Comparison of ENCODE assay signal across 8 mouse cellular contexts in the genomic region with DNA sequence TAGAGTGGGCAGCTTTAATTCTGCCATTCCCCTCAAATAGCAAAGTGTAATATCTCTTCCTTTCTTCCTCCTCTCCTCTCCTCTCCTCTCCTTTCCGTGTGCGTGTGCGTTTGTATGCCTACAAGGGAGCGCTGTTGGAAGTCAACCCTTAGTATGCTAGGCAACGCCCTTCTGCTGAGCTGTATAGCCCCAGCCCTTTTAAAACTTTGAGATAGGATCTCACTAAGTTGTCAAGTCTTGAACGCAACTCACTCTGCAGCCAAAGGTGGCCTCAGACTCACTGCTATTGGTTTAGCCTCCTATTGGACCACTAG. TPM values are rescaled to one million over a fixed set of nuclear protein-coding genes. Genes with fewer than 3 reads are reported as not detected.
DNase-seq lines count a peak whose midpoint lies in the region; ATAC-seq lines count a peak whose summit lies in the region.

No protein-coding gene starts in this region.

- no peak overlapping the region for H3K27ac ChIP-seq in heart, embryonic 13.5 days (replicated peaks)
- H3K27ac ChIP-seq in heart, embryonic 16.5 days (ENCODE audit: low read length), result no peak overlapping the region

- peaks cover 26% of the 10 kb centered on the region for H3K36me3 ChIP-seq in heart, embryonic 13.5 days
- H3K36me3 ChIP-seq in heart, embryonic 16.5 days (ENCODE audit: control insufficient read depth, insufficient read depth), result peaks cover 8% of the 10 kb centered on the region; the same call in 1 of the 2 replicates

- H3K4me3 ChIP-seq in heart, embryonic 13.5 days, result peak overlapping the region; percentile 98
- H3K4me3 ChIP-seq in heart, embryonic 16.5 days (ENCODE audit: low read length), result peak overlapping the region; percentile 92

- ATAC-seq in heart, embryonic 13.5 days (ENCODE audit: extremely low read depth, insufficient number of reproducible peaks, low FRiP score, low TSS enrichment), result no peak
- ATAC-seq in heart, embryonic 16.5 days (replicated peaks; ENCODE audit: extremely low read depth, insufficient read depth, low FRiP score), result no peak
- peak; percentile 35 for ATAC-seq in megakaryocyte progenitor cell, adult 5-6 weeks (replicated peaks; ENCODE audit: poor library complexity)

- WGBS in heart, embryonic 13.5 days, result 6% methylated on average over 6 of the region's 6 CpGs
- 9% methylated on average over 6 of the region's 6 CpGs for WGBS in heart, embryonic 16.5 days

- peaks cover 23% of the 10 kb centered on the region for H3K4me1 ChIP-seq in heart, embryonic 13.5 days
- H3K4me1 ChIP-seq in heart, embryonic 16.5 days (ENCODE audit: control insufficient read depth, insufficient read depth, low read length), result peaks cover 5% of the 10 kb centered on the region; the same call in 1 of the 2 replicates

- peak overlapping the region; percentile 98 for H3K9ac ChIP-seq in heart, embryonic 13.5 days
- H3K9ac ChIP-seq in heart, embryonic 16.5 days (ENCODE audit: low read length), result peak overlapping the region; percentile 97

- no peak for DNase-seq in heart, adult 9 months (ENCODE audit: low spot score in 2 of 2)
- DNase-seq in MEL-GATA-1-ER (ENCODE audit: extremely low read depth, low read depth), result peak; percentile 46
- no peak for DNase-seq in thymus, adult 18-20 months
- no peak for DNase-seq in thymus, postnatal 25 days
- no peak for DNase-seq in kidney, postnatal 4 days

- H3K4me2 ChIP-seq in heart, embryonic 13.5 days, result peak overlapping the region; percentile 87
- H3K4me2 ChIP-seq in heart, embryonic 16.5 days (ENCODE audit: low read depth, low read length), result peak overlapping the region; percentile 94

- no peaks in the 10 kb centered on the region for H3K9me3 ChIP-seq in heart, embryonic 13.5 days
- no peaks in the 10 kb centered on the region for H3K9me3 ChIP-seq in heart, embryonic 16.5 days (replicated peaks; ENCODE audit: control insufficient read depth, low read length)

- 0 out of 2 replicates have a peak, but pooled peaks cover 8% of the 10 kb centered on the region for H3K27me3 ChIP-seq in heart, embryonic 13.5 days (replicated peaks)
- H3K27me3 ChIP-seq in heart, embryonic 16.5 days (ENCODE audit: control insufficient read depth, insufficient read depth, low read length), result no peaks in the 10 kb centered on the region

RNA-seq across cellular contexts. Expression of a gene that starts 1.6 kb away (rescaled TPM):
- polyA plus RNA-seq in heart, embryonic 13.5 days (2015; fragmentation: Nextera tagmentation; extraction: Ambion mirVana), result 145 TPM in 2 replicates
- 140 and 152 TPM in 2 replicates for polyA plus RNA-seq in heart, embryonic 16.5 days (2015; fragmentation: Nextera tagmentation; extraction: Ambion mirVana)
- total RNA-seq in megakaryocyte progenitor cell, adult 5-6 weeks (2015), result 101 and 115 TPM in 2 replicates
- total RNA-seq in megakaryocyte progenitor cell, adult 5-6 weeks (2017), result 104 and 116 TPM in 2 replicates

RNA-seq across cellular contexts. Expression of a gene that starts 47.5 kb away (rescaled TPM):
- polyA plus RNA-seq in heart, embryonic 13.5 days (2015; fragmentation: Nextera tagmentation; extraction: Ambion mirVana), result 0.08 and 0.42 TPM in 2 replicates
- 0.27 and 1.1 TPM in 2 replicates for polyA plus RNA-seq in heart, embryonic 16.5 days (2015; fragmentation: Nextera tagmentation; extraction: Ambion mirVana)
- total RNA-seq in megakaryocyte progenitor cell, adult 5-6 weeks (2015), result 0.39 and 0.42 TPM in 2 replicates
- total RNA-seq in megakaryocyte progenitor cell, adult 5-6 weeks (2017), result 0.07 and 0.62 TPM in 2 replicates
